Mouse (Mus musculus) thymus, postnatal 4 days (tissue): ENCODE measurements at regions not wholly inside any gene's neighbourhood (a gene's known extent, or its start where the extent isn't known, plus 50 kb on each side); places are given as distances from the start of the nearest gene placed in this dataset.
A peak's percentile ranks its signal among the peaks of the same experiment; 100 is the strongest.
"Not testable (repeated sequence)": the region's sequence is repeated elsewhere in the genome, so short reads cannot be mapped to it uniquely, and the experiment has no call there.

Source experiments
- DNase-seq: peaks from one replicate; pipeline ENCODE4 v3.0.0; 2021

- DNase-seq: no peak
Observed at GRCm38 (mm10) chr13:6837446-6837845, 188.9 kb upstream of the Pfkp start.

- DNase-seq: no peak
Observed at GRCm38 (mm10) chr13:6837075-6837422, 188.5 kb upstream of the Pfkp start.

- peak; percentile 31 for DNase-seq
Observed at GRCm38 (mm10) chr13:6836351-6837074, 187.9 kb upstream of the Pfkp start.

- DNase-seq: no peak
Observed at GRCm38 (mm10) chr13:6829882-6830281, 181.3 kb upstream of the Pfkp start.

- no peak for DNase-seq
Observed at GRCm38 (mm10) chr13:6829346-6829745, 180.8 kb upstream of the Pfkp start.

GRCm38 (mm10) chr13:6828601-6829330 lies 180.2 kb upstream of the Pfkp start:
- not testable (repeated sequence) for DNase-seq

GRCm38 (mm10) chr13:6802243-6803157 lies 153.9 kb upstream of the Pfkp start:
- no peak for DNase-seq

- DNase-seq: no peak
Observed at GRCm38 (mm10) chr13:6767936-6768588, 119.5 kb upstream of the Pfkp start.

- DNase-seq: no peak
Observed at GRCm38 (mm10) chr13:6757151-6757550, 108.6 kb upstream of the Pfkp start.

- DNase-seq: no peak
Observed at GRCm38 (mm10) chr13:6751599-6751998, 103.0 kb upstream of the Pfkp start.

- no peak for DNase-seq
Observed at GRCm38 (mm10) chr13:6751149-6751548, 102.6 kb upstream of the Pfkp start.

- DNase-seq: no peak
Observed at GRCm38 (mm10) chr13:6741916-6742315, 93.3 kb upstream of the Pfkp start.

- DNase-seq: no peak
Observed at GRCm38 (mm10) chr13:6736984-6737566, 88.5 kb upstream of the Pfkp start.
